Mouse (Mus musculus): ENCODE measurements around the gene Isoc2b.
"Not testable (repeated sequence)": the region's sequence is repeated elsewhere in the genome, so short reads cannot be mapped to it uniquely, and the experiment has no call there.

Gene Isoc2b

DNA sequence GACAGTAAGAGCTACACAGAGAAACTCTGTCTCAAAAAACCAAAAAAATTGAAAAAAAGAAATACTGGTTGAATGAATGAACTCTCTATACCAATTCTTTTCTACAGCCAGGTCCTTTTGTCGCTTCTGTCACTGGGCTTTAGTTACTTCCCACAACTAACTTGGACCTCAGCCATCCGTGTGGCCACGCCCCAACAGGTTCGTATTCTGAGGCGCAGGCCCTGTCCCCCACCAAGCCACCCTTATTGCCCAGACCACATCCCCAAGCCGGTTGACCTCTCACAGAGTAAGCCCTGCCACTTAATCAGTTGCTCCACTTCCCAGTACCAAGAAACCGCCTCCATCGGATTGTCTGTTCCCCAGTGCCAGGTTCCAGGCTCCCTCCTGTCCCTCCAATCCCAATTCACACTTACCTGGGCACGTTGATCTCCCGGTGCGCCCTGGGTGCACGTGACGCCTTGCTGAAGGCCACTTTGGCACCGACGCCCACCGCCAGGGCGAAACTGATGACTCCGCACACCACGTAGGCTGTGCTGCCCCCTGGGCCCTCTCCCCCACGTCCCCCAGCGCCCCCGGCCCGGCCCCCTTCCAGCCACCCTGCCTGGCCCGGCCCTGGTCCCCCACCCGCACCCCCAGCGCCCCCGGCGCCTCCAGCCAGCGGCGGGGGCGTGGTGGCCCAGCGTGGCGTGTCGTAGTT lies 34.3 kb downstream of the Isoc2b start:
- no peak for DNase-seq (ENCODE audit: low read depth)

DNA sequence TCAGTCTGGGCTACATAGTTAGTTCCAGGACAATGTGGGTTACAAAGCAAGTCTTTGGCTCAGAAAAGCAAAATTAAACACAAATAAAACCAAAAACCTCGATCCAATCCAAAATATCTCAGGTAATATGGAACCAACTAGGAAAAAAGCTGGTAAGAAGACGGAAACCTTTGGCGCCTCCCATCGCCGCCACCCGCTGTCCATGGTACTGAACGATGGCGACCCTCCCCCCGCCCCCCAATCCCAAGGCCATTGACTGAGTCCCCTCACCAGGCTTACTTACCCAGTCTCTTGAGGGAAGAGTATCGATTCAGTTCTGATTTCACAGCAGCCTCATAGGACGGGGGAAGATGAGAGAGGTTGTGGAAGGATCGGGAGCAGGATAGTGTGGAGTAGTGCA lies 39.6 kb downstream of the Isoc2b start:
- DNase-seq (ENCODE audit: low read depth): no peak

DNA sequence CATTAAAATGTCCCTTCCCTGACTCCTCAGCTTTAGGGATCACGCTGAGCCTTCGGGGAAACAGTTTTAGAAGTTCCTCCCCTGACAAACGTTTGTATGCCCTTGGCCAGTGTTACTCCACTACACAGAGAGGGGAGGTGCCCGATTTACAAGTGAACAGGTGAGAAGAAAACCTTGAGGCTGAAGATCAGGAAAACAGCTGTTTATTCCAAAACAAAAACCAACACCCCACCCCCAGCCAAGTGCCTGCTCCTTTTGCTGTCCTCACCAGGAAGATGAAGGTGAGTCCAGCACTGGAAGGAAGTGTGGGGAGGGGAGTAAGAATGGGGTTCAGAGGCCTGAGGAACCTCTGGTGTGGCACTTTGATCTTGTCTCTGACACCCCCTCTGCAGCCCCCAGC lies 44.7 kb downstream of the Isoc2b start:
- no peak for DNase-seq (ENCODE audit: low read depth)

DNA sequence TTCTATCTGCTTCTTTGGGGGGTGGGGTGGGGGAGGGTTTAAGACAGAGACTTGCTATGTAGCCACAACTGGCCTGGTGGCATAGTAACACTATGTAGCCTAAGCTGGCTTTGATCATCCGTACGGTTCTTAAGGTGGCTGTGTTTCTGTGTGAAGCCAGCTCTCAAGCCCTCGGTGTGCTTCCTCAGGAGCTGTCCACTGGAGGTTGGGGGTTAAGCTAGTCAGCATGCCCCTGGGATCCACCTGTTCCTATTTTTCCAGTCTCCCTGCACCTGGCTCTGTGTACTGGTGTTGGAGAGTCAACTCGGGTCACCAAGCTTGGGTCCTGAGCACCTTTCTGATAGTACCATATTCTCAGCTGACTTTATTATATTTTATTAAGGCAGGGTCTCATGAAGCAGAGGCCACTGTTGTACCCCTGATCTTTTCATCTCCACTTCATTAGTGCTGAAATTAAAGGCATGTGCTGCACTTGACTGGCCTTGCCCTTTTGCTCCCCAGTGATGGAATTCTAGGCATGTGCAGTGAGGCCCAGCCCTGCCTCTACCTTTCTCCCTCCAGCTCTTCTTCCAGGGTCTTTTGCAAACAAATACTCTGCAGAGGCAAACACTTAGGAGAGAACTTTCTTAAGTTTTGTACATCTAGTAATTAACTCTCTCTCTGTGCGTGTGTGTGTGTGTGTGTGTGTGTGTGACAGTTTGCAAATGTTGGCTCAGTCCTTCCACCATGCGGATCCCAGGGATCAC lies 47.7 kb downstream of the Isoc2b start:
- DNase-seq (ENCODE audit: low read depth): no peak

DNA sequence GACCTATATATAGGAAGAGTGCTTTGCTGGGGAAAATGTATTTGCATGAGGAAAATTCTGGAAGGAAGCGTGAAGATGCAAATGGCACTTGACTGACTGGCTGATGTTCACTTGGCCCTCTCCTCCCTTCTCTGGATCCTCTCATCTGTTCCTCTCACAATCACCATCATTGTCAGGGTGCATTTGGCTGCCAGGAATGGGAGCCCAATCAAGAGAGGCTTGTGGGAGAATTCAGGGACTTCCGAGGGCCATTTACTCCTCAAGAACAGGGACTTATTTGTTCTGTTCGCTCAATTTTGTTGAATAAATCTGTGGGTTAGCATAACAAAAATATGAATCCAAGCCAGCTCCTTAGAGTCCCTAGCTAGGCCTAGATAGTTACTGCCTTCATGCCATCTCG lies 48.4 kb downstream of the Isoc2b start:
- DNase-seq (ENCODE audit: low read depth): no peak

DNA sequence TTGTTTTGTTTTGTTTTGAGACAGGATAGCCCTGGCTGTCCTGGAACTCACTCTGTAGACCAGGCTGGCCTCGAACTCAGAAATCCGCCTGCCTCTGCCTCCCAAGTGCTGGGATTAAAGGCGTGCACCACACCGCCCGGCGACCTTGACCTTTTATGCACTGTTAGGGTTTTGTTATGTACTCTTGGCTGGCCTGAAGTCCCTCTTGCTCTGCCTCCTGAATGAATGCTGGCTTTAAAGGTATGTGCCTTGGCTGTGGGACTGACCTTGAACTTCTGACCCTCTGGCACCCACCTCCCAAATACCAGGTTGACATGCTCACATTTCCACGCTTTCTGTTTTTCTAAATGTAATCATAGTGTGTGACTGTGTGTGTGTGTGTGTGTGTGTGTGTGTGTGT lies 49.1 kb downstream of the Isoc2b start:
- DNase-seq (ENCODE audit: low read depth): not testable (repeated sequence)

DNA sequence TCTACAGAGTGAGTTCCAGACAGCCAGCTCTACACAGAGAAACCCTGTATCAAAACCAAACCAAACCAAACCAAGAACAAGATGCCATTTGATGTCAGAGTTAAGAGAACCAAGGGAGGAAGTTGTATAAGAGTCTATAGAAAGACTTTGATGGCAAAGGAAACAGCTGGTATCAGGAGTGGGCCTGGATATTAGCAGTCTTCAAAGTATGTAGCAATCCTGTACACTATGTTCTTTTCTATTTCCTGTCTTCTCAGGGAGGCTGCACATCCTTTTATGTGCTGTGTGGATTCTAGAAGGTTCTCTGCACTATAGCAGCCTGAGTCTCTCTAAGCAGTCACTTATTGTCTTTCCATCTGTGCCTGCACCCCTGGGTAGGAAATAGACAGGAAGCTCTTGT lies 53.5 kb downstream of the Isoc2b start:
- DNase-seq (ENCODE audit: low read depth): no peak

DNA sequence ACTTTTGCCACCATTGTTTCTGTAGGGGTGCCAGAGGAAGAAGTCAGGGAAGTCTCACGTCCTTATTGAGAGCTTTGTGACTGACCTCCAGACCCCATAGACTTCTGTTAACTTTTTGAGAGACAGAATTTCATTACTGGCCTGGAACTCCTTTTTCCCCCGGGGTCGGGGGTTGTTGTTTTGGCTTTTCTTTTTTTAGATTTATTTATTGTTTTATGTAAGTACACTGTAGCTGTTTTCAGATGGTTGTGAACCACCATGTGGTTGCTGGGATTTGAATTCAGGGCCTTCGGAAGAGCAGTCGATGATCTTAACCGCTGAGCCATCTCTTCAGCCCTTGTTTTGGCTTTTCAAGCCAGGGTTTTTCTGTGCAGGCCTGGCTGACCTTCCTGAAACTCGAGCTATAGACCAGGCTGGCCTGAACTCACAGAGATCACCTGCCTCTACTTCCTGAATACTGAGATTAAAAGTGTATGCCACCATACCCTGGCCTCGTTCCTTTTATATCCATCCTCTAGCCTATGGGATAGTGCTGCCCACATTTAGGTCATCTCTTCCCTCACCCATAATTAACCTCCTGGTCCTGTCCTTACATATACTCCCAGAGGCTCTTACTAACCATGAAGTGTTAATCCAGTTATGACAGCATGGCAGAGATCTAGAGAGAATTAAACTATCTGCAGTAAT lies 56.8 kb downstream of the Isoc2b start:
- DNase-seq (ENCODE audit: low read depth): peak; percentile 48

DNA sequence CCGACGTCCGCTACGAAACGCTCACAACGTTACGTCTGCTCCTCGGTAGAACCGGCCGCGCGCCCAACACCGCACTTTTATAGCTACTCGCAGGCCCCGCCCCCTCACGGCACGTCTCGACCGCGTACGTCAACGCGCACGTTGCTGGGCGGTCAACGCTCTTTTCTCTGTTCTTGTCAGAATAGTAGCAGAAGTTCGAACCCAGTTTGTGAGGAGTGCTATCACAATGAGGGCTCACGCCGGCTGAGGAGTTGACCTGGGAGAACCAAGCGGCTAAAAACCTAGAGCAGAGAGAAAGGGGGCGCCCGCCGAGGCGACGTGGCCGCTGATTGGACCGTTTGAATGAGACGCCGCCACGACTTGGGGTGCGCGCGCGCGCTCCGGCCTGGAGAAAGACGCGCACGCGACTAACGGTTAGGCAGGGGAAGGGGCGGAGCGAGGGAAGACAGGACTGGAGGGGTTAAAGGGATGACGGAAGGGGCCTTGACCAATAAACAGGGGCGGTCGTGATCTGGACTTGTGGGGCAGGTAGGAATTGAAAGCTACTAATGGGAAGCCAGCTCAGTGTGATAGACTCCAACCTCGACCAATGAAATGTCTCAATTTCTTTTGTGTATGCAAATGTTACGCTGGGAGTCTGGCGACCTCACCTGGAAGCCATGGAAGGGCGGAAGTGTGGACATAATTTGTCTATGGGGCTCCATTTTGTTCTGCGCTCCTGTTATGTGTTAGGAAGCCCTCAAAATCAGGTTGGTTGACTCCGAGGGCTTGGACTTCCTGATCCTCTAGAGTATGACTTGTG lies 57.6 kb downstream of the Isoc2b start, which contains the start of gene Ube2s:
Gene Ube2s, minus strand, starts transcription at position 288 of the 802 bp plus-strand sequence.
- DNase-seq (ENCODE audit: low read depth): peak; percentile 100

DNA sequence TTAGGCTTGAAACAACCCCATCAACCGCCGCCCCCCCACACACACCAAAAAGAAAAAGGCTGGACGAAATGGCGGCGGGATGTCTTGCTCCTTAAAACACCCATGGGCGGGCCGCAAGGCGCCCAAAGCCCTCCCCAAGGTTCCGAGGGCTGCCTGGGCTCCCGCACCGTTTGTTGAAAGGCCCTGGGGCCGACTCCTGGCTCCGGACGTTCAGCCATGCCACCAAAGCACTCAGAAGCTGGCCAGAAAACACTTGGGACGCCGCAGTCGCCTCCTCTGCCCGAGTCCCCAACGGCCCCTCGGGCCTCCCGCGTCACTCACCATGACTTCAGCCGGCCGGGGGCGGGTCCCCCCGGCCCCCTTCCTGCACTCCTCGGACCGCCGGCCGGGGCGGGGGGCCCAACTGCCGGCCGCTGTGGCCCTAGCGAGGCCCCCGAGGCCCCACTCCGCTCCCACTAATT lies 58.2 kb downstream of the Isoc2b start:
- peak; percentile 68 for DNase-seq (ENCODE audit: low read depth)

DNA sequence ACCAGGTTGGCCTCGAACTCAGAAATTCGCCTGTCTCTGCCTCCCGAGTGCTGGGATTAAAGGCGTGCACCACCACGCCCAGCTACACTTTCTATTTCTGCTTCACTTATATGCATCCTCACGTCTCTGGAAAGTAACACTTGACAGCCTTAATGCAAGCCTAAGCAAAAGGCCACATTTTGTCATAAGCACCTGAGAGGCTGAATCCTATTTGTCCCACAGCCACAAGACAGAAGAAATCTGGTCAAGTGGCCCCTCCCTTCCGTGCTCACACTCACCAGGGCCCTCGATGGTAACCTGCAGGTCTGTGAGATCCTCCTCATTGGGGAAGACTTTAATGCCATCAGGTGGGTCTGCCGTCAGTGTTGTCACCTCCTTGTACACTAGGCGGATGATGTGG lies 58.9 kb downstream of the Isoc2b start:
- DNase-seq (ENCODE audit: low read depth): peak; percentile 55

DNA sequence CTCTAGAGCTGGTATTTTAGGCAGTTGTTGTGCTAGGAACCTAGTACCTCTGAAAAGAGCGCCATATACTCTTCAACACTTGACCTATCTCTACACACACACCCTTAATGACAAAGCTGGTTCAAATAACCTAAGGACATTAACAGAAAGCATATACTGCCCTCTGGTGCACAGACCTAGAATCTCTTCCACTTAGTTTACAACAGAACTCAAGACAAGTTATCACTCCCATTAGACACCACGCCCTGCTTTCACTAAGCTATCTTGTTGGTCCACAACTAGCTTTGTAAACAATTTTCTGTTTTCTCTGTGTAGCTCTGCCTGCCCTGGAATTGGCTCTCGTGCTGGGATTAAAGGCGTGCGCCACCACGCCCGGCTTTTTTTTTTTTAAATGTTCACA lies 63.3 kb downstream of the Isoc2b start:
- DNase-seq (ENCODE audit: low read depth): peak; percentile 79

DNA sequence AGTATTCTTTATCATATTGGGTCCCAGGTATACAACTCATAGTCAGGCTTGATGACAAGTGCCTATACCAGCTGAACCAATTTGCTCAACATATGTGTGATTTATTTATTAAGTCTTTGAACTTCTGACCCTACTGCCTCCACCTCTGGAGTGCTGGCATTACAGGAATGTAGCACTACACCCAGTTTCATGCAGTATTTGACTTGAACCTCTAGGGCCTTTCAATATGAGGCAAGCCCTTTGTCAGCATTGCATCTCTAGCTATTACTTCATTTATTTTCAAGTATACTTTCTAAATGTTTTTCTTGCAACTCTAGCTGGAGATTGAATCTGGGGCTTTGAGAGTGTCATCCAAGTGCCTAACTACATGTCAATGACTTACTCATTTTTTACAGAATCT lies 67.8 kb downstream of the Isoc2b start:
- DNase-seq (ENCODE audit: low read depth): no peak

DNA sequence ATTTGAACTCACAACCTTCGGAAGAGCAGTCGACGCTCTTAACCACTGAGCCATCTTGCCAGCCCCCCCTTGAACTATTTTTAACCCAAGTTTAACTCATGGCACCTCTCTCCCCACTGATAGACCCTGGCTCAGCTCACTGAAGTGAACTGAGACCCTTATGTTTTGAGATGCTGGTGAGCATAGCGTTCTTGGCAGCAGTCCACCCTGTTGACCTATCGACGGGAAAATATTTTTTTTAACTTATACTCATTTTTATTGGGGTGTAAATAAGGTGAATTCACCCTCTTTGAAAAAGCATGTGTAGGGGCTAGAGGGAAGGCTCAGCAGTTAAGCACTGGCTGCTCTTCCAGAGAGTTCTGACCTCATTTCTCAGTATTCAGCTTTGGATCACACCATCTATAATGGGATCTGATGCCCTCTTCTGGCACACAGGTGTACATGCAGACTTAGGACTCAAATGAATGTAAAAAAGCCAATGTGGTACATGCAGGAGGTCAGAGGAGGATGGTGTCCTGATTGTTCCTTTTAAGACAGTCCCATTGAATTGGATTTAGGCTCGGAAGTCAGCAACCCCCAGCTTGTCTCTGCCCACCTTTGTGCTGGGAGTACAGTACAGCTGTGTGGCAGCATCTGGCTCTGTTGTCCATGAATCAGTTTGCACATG lies 74.2 kb downstream of the Isoc2b start:
- peak; percentile 75 for DNase-seq (ENCODE audit: low read depth)

Data from induced T-regulatory cell, adult 2 months (primary cell).